Mouse (Mus musculus) CH12.LX (cell line): ENCODE data around the gene Hcrtr1.

Experiments
- CHD2 ChIP-seq: IDR thresholded peaks from 2 replicates; pipeline ENCODE4 v1.6.1; 2011; ENCODE audit warnings: low read length, improper control_type of control experiment
- CTCF ChIP-seq, 2 experiments: IDR thresholded peaks in 1 of 2; conservative IDR thresholded peaks in 1 of 2; 2 replicates each; pipeline ENCODE4 v1.5.1; 2011 to 2012; ENCODE audit warnings: low read depth in 2 of 2, low read length in 2 of 2, improper control_type of control experiment in 1 of 2, inconsistent platforms in 1 of 2, mild to moderate bottlenecking in 1 of 2, moderate library complexity in 1 of 2
- E2F4 ChIP-seq: IDR thresholded peaks from 2 replicates; pipeline ENCODE4 v1.6.1; 2011; ENCODE audit warnings: low read depth, low read length, improper control_type of control experiment; ENCODE audit not compliant: insufficient replicate concordance
- JUND ChIP-seq: conservative IDR thresholded peaks from 2 replicates; pipeline ENCODE4 v1.6.1; 2011; ENCODE audit warnings: low read depth, low read length, improper control_type of control experiment
- MAX ChIP-seq: IDR thresholded peaks from 2 replicates; pipeline ENCODE4 v1.6.1; 2011; ENCODE audit warnings: low read length, improper control_type of control experiment
- NELFE ChIP-seq: IDR thresholded peaks from 2 replicates; pipeline ENCODE4 v1.6.1; 2011; ENCODE audit warnings: low read depth, low read length, improper control_type of control experiment
- NRF1 ChIP-seq: IDR thresholded peaks from 2 replicates; pipeline ENCODE4 v1.6.1; 2014; ENCODE audit warnings: low read depth, mild to moderate bottlenecking, inconsistent platforms, low read length, improper control_type of control experiment, moderate library complexity
- PAX5 ChIP-seq: IDR thresholded peaks from 2 replicates; pipeline ENCODE4 v1.6.1; 2012; ENCODE audit warnings: low read length, inconsistent platforms, mixed read lengths
- POLR2AphosphoS2 ChIP-seq: IDR thresholded peaks from 2 replicates; pipeline ENCODE4 v1.6.1; 2011; ENCODE audit warnings: low read depth, low read length, improper control_type of control experiment
- RAD21 ChIP-seq: IDR thresholded peaks from 2 replicates; pipeline ENCODE4 v1.6.1; 2011; ENCODE audit warnings: low read depth, mild to moderate bottlenecking, low read length, improper control_type of control experiment, moderate library complexity
- RCOR1 ChIP-seq: conservative IDR thresholded peaks from 2 replicates; pipeline ENCODE4 v1.6.1; 2012; ENCODE audit warnings: low read depth, mild to moderate bottlenecking, inconsistent platforms, low read length, improper control_type of control experiment
- ZKSCAN1 ChIP-seq: IDR thresholded peaks from 2 replicates; pipeline ENCODE4 v1.6.1; 2012; ENCODE audit warnings: low read depth, inconsistent platforms, low read length, improper control_type of control experiment, borderline replicate concordance

DNA sequence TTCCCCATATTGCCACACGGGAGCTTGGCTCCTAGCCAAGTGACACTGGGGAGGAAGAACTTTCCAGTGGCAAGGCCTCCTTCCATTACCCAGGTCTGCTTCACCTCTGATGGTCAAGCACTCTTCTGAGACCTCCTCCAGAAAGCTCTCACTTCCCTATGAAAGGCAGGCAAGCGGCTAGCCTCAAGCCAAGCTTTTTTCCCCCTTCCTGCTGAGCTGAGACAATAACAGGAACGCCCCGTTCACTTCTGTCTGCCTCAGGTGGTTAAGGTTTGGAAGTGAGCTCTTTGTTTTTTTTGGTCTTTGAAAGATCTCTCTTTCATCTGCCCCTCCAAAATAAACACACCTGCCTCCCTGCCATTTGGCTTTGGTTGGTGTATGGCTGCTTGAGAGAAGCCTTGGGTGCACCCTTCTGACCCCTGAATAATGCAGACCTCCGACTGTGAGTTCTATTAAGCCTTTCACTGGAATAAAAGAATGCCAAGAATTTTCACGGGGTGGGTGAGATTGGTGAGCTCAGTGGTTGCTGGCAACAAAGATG lies 37.0 kb downstream of the Hcrtr1 start, which contains the start of gene Pef1:
- TF ChIP-seq E2F4 (no peak), CTCF (conservative IDR thresholded peaks at IDR 0.05 in 1 of 2, IDR thresholded peaks at IDR 0.05 in 1 of 2; ENCODE audit: low read depth in 2 of 2, low read length in 2 of 2) (no peak), POLR2AphosphoS2 (no peak), NRF1 (no peak), RCOR1 (no peak), MAX (no peak), ZKSCAN1 (no peak), JUND (no peak), RAD21 (no peak), PAX5 (no peak), NELFE (no peak), CHD2 (no peak)
